Mouse (Mus musculus): ENCODE measurements around the gene Stx1a.
"Not testable (repeated sequence)": the region's sequence is repeated elsewhere in the genome, so short reads cannot be mapped to it uniquely, and the experiment has no call there.

The Stx1a gene

DNA sequence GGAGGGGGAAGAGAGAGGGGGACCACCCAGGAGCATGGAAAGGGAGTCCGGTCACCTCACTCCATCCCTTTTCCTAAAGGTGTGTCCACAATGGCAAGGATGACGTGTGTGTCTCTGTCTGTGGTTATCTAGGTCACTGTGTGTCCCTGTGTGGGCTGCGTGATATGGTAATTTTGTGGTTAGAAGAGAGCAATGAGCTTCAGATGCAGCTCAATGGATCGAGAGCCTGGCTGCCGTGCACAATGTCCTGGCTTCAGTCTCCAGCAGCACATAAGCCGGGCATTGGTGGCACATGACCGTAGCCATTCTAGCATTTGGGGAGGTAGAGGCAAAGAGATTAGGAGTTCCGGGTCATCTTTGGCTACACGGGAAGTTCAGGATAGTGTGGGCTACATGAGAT, 16.3 kb downstream of the Stx1a start:
- no peak for DNase-seq (ENCODE audit: low read depth, low spot score)

DNA sequence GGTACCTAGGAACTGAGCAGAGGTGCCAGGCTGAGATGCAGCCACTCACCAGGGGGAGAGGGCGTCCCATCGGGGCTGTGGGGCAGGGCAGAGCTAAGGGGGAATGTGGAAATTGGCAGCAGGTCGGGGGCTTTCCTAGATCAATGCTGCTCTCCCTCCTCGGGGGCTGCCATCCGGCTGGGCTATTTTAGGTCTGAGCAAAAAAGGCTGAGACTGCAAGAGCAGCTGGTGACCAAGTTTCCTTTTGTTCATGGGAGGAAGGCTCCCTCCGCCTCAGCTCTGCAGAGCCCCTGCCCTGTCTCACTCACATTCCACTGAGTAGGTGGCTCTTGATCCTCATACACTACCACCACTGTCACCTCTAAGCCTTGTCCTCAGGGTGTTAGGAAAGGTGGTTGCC, 16.8 kb downstream of the Stx1a start:
- DNase-seq (ENCODE audit: low read depth, low spot score), result no peak

DNA sequence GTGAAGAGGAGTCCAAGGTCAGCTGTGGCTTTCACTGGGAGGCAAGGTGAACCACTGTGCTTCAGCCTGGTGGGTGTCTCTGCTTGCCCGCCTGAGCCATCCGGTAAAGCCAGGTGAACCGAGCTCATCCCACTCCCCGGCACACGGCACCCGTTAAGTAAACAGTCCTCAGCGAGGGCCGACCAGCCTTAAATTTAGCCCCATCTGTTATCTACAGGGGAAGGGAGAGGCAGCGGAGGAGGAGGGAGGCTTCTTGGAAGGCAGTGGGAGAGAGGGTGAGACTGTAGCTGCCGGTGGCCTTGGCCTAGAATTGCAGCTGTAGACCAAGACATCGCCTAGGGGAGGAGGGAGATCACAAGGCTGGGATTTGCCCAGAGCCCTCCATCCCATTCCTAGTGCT, 17.5 kb downstream of the Stx1a start:
- DNase-seq (ENCODE audit: low read depth, low spot score), result no peak

DNA sequence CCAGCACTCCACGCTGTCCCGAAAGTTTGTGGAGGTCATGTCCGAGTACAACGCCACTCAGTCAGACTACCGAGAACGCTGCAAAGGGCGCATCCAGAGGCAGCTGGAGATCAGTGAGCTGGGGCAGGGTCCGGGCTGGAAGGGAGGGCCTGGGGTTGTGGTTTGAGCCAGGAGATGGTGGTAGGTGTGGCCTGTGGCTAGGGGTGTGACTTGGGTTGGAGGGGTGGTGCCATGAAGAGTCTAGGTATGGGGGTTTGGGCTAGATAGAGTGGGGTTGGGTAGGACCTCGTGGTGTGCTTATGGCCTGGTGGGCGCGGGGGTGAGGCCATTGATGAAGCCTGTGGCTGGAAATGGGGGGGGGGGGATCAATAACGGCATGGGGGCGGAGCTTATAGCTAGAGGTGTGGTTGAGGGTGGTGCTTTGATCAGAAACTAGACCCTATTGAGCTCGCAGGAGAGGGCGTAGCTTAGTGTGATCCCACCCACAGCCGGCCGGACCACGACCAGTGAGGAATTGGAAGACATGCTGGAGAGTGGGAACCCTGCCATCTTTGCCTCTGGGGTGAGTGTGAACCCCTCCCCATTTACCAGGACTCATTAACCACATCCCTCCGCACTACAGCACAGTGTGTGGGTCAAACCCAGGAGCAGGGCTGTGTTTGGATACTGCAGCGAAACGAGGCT, 19.0 kb downstream of the Stx1a start:
- no peak for DNase-seq (ENCODE audit: low read depth, low spot score)

DNA sequence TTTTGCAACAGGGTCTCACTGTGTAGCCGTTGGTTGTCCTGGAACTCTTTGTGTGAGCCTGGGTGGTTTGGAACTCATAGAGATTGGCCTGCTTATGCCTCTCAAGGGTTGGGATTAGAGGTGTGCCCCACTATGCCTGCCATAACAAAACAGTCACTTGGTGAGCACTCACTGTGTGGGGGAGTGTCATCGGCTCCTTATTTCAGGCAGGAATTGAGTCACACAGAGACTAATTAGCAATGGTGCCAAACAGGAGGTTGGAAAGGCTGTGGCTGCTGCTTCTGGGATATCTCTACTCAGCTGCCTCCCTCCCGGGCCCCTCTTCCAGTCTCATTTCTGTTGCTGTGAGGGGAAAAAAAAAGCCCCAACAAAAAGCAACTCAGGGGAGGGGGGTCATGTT, 21.3 kb downstream of the Stx1a start:
- DNase-seq (ENCODE audit: low read depth, low spot score), result no peak

DNA sequence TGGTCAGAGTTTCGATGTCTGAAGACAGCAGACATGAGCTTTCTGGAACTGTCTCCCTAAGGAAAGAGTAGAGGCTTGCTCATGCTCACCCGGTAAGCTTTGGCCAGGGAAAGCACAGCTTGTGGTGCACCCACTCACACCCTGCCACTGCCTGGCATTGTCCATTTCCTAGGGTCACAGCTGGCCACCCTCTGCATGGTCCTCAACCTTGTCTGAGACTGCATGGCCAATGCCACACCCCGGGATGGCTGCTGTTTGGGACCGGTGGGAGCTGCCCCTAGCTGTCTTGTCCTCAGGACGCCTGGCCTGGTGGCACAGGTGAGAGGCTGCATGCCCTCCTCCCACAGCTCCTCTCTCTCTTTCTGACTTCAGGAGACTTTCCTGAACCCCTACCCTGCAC, 25.3 kb downstream of the Stx1a start:
- no peak for DNase-seq (ENCODE audit: low read depth, low spot score)

DNA sequence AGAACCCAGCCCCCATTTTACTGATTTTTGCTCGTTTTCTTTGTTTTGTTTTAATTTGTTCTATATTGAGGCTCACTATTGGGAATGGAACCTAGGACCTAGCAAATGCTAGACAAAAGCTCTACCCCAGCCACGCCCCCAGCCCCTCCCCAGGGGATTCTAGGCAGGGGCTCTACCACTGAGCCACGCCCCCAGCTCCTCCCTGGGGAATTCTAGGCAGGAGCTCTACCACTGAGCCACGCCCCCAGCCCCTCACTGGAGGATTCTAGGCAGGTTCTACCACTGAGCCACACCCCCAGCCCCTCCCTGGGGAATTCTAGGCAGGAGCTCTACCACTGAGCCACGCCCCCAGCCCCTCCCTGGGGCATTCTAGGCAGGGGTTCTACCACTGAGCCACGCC, 26.0 kb downstream of the Stx1a start:
- DNase-seq (ENCODE audit: low read depth, low spot score), result not testable (repeated sequence)

DNA sequence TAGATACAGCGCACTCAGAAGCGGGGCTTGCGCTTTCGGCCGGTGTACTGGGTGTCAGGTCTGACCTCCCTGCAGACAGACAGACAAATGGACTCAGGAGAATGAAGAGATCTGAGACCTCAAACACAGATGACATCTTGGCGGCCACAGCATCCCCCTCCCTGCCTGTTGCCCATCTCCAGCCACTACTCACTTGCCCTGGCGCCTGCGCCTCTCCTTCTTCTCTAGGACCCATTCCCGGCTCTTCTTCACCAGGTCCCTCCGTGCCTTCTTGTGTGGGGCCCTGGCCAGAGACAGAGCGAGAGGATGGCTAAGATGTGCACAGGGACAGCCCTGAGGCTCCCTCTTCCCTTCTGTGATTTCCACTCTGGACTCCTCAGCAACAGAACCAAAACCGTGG, 30.1 kb downstream of the Stx1a start:
- no peak for DNase-seq (ENCODE audit: low read depth, low spot score)

DNA sequence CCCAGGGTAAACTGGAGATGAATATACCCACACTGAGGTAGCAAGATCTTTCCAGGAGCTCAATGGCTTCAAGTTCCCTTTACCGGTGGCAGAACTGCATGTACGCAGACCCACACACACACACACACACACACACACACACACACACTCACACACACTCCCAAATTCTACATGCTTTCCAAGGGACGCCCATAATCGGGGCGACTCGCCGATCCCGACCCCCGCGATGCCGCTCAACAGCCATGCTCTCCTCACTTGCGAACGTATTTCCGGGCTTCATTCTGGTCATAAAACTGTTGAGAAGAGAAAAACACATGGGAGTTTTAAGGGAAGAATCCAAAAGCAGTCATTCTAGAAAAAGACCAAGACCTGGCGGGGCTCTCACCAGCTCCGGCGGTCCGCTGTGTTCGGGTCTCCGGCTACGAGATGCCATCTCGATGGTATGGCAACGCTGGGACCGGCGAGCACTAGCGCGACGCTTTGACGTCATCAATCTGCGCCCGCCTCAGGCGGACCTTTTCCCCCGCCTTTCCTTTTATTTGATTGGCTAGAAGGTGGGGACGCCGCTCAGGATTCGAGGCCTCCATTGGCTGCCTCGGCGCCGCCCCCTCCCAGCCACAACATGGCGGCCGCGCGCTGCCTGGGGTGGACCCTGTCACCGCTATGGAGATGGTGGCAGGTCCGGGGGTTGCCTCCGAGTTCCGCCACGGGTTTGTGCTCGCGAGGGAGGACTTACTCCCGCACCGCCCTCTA, 40.5 kb downstream of the Stx1a start, which contains the start of gene Dnajc30:
Gene Dnajc30 (plus strand): TSS at position 574 of the 753 bp plus-strand sequence.
- DNase-seq (ENCODE audit: low read depth, low spot score), result peak; percentile 97

DNA sequence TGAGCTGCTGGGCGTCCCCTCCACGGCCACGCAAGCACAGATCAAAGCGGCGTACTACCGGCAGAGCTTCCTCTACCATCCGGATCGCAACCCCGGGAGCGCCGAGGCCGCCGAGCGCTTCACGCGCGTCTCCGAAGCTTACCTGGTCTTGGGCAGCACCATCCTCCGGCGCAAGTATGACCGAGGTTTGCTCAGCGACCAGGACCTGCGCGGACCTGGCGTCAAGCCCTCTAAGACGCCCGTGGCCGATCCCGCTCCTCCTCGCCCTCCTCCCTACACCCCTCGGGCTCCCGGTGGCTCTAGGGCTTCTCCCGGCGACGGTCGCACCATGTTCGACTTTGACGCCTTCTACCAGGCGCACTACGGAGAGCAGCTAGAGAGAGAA, 41.1 kb downstream of the Stx1a start:
- DNase-seq (ENCODE audit: low read depth, low spot score), result no peak

DNA sequence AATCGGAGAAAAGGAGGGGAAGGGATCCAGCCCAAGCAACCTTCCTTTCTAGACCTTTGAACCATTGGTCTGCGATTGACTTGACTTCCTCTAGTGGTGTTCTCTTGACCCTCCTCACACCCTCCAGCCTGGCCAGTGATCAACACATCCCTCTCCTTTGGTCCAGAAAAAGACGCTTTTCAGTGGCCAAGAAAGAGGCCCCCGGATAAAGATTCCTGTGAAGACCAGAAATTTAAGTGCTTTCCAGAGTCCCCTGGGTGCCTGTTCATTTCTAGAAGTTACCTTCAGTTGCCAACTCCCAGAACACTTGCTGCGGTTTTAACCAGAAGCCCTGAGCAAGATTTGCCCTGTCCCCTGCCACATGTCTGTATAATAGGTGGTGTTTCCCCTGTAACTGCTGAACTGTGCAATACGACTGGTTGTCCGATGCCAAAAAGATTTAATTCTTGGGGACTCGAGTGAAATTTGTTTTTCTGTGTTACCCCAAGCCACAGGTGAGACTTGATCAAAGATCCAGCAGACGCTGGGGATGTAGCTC, 41.7 kb downstream of the Stx1a start, which contains the start of gene Bud23:
Gene Bud23 (minus strand): TSS at position 51 of the 538 bp plus-strand sequence.
- DNase-seq (ENCODE audit: low read depth, low spot score), result not testable (repeated sequence)

DNA sequence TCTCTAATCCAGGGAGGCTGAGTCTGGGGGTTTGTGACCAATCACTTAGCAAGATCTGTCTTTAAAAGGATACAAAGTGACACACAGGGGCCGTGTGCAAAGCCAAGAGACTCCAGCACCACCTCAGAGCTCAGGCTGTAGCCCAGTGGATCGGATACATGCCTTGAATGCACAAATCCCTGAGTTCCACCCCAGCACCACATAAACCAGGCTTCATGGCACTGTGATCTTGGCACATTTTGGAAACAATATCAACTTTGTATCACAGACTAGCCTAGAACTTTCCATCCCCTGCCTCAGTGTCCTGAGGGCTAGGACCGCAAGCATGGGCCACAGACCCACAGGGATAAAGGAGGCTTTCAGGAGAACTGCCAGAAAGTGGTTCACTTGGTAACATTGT, 42.7 kb downstream of the Stx1a start:
- no peak for DNase-seq (ENCODE audit: low read depth, low spot score)

DNA sequence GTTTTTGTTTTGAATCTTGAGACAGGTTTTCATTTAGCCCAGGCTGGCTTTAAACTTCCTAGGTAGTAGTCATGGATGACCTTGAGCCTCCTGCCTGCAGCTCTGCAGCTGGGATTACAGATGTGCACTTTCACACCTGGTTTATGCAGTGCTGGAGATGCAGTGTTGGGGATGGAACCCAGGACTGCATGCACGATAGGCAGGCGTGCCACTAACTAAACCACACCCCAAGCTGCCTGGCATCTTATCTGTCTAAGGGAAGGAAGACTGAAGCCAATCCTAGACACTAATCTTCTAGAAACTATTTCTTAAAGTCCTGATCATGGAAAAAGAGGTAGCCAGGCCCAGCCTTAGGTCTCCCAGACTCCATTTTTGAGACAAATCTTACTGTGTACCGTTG, 47.2 kb downstream of the Stx1a start:
- no peak for DNase-seq (ENCODE audit: low read depth, low spot score)

DNA sequence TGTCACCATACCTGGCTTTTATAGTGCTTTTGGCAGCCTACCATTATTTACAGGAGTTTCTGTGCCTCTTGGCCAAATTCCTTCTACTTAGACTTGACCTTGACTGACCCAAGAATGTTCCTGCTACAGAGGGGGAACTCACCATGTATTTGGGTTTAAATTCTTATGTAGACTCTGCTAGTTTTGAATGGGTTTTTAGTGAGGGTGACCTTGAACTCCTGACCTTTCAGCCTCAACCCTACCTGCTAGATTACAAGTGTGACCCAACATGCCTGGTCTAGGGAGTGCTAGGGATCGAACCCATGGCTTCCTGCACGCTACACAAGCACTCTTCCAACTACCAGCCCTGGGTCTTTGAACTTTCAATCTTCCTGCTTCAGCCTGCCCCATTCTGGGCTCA, 48.8 kb downstream of the Stx1a start:
- DNase-seq (ENCODE audit: low read depth, low spot score), result no peak

DNA sequence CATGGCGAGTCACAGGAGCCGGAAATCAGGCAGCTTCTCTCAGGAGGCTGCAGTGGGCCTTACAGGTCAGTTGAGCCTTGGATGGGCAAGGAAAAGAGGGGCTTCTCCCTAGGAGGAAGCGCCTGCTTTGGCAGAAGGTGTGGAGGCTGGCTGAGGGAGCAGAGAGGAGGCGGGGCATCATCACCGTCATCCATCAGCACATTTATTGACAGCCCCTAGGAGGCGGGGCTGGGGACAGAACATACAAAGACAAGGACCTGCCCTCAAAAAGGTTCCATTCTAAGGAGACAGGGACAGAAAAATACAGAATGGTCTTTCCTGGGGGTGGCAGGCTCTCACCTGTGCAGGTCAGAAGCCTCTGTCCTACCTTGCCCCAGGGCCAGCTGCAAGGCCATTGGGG, 49.4 kb downstream of the Stx1a start:
- DNase-seq (ENCODE audit: low read depth, low spot score), result no peak

DNA sequence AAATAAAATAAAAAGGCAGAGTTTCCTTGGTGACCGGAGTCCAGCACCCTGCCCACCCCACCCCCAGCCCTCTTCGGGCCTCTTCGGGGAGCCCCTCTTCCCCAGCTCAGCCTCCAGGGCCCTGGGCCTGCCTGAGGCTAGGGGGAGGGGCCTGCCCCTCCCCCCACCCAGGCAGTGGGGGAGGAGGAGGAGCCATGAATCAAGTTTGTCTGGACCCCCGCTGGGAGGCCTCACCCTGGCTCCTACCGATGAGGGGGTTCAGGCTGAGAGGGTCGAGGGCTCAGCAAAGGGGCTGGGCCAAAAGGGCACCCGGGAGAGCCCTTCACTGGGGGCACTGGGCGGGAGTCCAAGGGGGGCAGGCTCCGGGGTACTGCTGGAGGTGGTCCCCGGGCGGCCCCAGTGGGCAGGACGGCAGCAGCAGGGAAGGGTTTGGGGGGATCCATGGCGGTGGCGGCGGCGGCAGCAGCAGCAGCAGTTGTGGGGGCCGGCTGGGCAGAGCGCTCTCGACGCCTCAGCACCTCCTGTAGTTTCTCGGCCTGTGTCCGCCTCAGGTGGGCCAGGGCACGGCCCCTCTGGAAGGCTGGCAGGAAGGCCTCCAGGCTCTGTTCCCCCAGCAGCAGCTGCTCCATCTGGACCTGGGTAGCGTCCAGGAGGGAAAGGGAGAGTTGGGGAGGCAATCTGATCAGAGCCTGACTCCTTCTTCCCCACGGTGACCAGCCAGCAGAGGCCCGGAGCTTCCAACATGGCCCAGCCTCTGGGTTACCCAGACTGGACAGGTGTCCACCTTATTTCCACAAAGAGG, 50.3 kb downstream of the Stx1a start:
- no peak for DNase-seq (ENCODE audit: low read depth, low spot score)

DNA sequence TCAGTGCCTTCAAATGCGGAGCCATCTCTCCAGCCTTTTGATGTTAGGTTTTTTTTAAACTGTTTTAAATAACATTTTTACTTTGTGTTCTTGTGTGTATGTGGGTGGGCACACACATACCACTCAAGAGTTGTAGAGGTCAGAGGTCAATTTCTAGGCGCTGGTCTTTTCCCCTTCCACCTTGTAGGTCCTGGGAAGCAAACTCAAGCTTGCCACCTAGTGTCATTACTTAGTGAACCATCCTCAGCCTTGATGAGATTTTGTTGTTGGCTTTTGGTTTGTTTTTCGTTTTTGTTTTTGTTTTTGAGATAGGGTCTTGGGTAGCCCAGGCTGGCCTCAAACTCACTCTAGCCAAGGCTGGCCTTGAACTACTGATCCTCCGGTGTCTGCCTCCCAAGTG, 52.4 kb downstream of the Stx1a start:
- DNase-seq (ENCODE audit: low read depth, low spot score), result no peak

DNA sequence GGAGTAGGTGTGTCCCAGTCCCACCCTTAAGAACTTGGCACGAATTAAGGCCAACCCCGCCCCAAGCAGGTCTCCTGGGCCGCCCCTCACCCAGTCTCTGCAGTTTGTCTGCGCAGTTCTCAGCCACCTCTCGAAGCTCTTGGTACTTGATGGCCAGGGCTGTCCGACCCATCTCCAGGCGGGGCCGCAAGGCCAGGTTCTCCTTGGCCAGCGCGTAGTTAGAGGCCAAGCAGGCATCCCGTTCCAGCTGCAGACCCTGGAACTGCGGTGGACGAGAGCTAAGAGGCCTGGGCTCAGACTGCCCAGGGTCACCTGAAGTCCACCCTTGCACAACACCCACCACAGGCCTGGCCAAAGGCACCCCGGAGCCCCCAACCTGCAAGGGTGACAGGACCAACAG, 53.1 kb downstream of the Stx1a start:
- DNase-seq (ENCODE audit: low read depth, low spot score), result no peak

DNA sequence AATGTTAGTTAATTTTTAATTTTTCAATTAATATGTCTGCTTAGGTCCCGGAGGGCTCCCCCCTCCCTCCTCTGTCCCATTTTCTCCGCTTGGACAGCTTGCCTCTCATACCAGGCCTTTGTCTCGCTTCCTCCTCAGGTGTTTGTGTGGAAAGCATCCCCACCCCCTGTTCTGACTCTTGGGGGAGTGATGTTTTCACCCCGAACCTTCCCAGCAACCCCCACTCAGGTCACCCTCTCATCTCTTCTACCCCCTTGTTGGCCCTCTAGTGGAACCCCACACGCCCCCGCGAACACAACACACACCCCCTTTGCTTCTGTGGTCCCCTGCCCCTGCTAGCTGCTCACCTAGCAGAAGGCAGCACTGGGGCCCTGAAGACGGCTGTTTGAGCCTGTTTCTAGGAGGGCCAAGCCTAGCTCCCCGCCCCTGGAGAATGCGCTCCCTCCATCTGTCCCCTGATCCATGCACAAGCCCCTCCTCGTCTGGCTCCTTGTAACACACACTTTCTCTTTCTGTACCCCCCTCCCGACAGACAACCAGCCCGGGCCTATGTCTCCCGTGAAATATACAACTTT, 53.7 kb downstream of the Stx1a start:
- DNase-seq (ENCODE audit: low read depth, low spot score), result no peak

DNA sequence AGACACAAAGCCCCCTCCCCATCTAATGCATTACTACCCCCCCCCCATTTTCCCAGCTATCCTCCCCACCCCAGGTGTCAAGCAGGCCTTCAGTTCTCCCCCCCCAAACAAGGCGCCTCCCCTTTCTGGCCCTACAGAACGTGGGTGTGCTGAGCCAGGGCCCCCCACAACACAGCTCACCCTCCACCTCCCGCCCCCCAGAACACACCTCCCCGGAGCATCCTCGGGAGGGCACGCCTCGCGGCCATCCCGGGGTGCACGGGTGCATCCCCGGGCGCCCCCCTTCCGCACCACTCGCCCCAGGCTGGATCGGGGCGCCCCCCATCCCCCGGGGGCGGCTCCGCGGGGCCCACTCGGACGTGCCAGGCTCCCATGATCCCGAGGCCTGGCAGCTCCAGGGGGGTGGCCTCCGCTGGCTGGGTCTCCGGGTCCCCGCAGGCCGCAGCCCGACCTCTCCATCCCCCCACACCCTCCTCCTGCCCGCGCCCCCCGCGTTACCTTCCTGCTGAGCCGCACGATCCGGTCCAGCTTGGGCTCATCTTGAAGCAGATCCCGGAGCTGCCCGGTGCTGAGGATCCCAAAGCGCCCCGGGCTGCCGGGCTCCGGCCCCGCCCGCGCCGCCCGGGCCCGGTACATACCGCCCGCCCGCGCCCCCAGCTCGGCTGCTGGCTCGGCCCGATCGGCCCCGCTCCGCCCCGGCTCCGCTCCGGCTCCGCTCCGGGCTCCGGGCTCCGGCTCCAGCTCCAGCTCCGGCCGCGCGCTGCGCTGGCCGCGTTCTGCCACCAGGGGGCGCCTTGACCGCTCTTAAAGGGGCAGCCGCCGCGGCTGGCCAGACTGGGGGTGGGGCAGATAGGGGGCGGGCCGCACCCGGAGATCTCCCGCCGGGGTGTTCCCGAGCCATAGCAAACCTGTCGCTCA, 54.5 kb downstream of the Stx1a start, which contains the start of gene Vps37d:
Gene Vps37d (minus strand): TSS at position 703 of the 918 bp plus-strand sequence.
- DNase-seq (ENCODE audit: low read depth, low spot score), result peak; percentile 78

DNA sequence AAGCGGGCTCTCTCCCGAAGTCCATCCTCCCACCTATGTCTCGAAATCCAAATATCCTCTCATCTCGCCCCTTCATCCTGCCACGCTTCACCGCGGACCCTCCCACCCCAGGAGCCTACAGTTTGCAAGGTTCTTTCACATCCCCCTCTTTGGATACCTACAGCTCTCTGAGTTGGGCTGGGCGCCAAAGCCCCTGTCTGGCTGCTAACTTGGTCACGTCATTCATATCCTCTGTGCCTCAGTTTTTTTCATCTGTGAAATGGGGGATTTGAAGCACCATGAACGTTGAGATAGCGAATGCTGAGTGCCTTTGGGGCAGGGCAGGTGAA, 55.2 kb downstream of the Stx1a start:
- no peak for DNase-seq (ENCODE audit: low read depth, low spot score)
